Mouse (Mus musculus) ZHBTc4 (cell line): ENCODE data around the gene Hesx1.

Source experiments
- DNase-seq: peaks from one replicate; pipeline ENCODE4 v3.0.0-alpha.2; 2011; ENCODE audit warnings: low read depth, low spot score

Gene Hesx1

GRCm38 (mm10) chr14:27013658-27014057 is 19.4 kb downstream of the Hesx1 start:
- peak; percentile 32 for DNase-seq

DNA sequence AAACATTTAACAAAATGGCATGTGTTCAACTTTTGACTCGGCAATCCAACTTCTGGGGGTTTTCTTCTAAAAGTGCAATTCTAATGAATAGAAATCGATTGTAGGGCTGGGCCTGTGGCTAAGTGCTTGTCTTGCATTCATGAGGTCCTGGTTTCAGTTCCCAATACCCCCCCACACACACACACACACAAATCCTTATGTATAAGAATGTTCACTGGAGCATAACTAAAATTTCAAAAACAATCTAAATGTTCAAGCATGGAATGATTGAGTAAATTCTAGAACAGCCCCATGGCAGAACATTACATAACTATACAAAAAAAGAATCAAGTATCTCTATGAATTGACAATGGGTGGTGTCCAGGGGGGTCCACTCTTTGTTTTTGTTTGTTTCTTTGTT is 23.7 kb downstream of the Hesx1 start:
- DNase-seq: no peak

DNA sequence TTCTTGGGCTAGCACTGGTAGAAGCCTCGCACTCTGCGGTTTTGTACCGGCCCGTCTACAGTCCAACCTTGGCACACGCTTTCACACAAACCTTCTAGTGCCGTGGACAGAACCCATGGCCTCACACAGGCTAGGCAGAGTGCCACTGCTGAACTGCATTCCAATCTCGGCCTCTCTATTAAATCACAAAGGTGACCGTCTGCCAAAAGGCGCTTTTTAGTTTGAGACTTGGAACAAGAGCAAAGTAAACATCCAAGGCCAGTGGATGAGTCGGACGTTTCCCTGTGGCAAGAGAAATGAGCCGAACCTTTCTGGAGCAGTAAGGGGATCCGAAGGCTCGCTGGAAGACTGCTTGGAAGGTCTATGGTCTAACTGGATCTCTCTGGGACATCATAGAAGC is 25.6 kb downstream of the Hesx1 start:
- no peak for DNase-seq

DNA sequence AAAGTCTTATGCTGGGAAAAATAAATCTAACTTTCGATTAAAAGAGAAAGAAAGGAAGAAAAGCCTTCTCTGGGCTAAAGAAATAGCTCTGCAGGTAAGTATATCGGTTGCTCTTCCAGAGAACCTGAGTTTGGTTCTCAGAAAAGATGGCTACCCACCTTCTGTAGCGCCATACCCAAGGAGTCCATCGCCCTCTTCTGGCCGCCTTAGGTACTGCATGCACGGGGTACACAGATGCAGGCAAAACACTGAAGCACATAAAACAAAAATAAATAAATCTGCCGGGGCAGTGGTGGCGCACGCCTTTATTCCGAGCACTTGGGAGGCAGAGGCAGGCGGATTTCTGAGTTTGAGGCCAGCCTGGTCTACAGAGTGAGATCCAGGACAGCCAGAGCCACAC is 28.7 kb downstream of the Hesx1 start:
- DNase-seq: peak; percentile 91

- DNase-seq: no peak
Measured at GRCm38 (mm10) chr14:27024664-27025063, 30.4 kb downstream of the Hesx1 start.

DNA sequence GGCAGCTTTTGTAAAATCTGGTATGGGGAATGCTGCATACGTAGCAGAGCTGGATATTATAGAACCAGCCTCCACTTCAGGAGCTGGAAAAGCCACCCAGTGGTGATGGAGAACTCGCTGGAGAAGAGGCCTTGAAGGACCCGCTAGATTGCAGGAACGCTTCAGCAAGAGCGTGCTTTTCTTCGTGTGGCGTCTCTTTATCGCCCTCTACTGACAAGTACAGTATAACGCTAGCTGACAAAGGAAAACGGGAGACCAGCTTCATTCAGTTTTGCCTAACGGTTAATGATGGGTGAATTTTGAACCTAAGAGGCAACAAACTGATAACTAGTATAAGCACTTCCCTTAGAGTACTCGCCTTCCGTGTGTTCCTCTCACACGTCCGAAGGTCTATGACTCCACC is 35.6 kb downstream of the Hesx1 start:
- DNase-seq: peak; percentile 90

- DNase-seq: peak; percentile 93
Measured at GRCm38 (mm10) chr14:27031142-27031541, 36.9 kb downstream of the Hesx1 start.

- DNase-seq: no peak
Measured at GRCm38 (mm10) chr14:27037513-27037912, 43.3 kb downstream of the Hesx1 start.

DNA sequence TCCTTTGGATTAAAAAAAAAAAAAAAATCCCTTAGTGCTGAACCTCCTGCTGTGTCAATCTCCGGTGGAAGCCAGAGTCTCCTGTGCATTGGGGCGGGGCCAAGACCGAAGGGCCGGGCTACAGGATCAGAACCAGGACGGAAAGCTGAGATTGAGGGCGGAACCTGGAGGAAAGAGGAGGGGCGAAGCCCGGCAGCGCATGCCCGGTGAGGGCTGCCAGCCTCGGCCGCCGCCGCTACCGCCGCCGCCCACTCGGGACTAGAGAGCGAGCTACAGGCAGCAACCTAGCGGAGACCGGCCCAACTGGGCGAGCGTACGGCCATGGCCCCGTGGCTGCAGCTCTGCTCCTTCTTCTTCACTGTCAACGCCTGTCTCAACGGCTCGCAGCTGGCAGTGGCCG is 44.6 kb downstream of the Hesx1 start, which contains the start of gene Il17rd:
Il17rd (plus strand) TSS at position 159 of the 400 bp plus-strand sequence.
- DNase-seq: peak; percentile 98

DNA sequence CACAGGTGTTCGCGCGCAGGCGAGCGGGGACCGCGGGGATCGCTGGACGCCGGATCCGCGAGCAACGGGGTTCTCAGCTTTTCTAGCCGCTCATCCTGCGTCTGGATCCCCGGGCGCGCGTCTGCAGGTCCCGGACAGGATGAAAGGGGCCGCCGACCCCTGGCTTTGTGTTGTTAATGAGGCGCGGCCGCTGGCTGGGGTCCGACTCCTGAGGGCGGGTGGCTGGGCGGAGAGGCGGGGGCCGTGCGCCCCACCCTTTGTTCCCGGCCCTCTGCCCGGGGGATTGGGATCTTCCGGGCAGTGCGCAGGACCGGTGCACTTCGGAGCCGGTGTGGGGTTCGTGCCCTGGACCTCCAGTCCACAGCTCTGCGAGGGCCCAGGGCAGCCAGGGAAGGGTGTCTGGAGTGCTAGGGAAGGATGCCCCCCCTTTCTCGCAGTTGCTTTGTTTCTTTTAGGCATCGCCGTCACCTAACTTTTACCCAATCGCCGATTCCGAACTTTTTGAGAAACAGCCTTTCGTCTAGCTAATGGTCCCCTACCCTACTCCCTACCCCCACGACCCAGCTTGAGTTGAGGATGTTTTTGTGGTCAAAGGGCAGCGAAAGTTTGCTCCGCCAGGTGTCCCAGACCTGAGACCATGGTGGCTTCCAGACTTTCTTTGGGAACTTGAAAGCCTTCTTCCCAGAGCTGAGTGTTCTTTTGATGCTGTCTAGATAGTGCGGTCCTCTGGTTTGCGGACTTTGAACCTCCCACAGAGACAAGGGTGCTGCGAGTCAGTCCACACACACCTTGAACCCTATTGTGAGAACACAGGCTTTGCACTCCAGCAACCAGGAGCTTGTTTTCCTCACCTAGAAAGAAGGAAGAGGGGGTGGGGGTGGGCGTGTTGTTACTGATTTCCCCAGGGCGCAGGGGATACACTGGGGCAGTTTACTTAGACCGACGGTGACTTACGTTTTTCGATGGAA is 45.3 kb downstream of the Hesx1 start:
- DNase-seq: peak; percentile 95

- DNase-seq: no peak
Measured at GRCm38 (mm10) chr14:27040451-27040850, 46.2 kb downstream of the Hesx1 start.

DNA sequence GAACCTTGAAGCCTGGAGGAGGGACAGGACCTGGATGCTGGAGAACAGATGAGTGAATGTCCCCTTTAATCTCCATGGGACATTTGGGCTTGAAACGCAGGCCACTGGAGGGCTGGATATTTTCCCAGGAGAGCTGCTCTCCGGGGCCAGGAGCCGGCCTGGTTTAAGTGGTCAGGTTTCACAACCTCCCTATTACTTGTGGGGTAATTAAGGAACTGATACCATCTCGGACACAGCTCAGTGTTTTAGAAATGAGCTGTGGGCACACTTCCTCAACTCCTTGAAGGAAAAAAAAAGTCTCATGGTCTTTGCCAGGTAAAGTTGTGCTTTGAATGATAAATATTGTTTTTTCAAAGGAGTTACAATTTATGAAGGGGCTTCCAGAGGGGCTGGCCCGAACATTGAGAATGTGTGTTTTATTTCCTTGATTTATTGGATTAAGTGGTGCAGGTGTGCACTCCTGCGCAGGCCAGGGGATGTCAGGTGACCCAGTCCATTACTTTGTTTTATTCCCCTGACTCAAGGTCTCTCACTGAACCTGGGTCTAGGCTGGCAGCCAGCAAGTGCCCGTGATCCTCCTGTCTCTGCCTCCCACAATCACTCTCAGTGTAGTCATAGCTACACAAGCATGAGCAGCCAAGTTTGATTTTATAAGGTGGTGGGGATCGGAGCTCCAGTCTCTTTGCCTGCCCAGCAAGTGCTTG is 48.2 kb downstream of the Hesx1 start:
- DNase-seq: no peak

DNA sequence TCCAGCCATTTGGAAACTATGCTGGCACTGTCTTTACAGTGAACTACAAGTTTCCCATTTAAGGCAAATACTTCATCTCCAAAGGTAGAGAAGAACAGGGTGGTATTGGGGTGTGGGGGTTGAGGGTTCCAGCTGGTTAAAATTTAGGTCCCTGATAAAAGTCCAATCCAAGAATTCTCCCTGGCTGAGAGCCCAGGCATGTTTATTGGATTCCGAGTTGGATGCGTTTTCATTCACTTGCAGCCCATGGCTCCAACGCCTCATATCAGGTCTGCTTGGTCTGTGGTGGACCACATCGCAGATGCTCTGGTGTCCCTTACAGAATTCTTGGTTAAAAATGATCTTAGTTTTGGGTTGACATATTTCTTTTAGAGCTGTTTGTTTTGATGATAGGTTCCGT is 49.2 kb downstream of the Hesx1 start:
- no peak for DNase-seq

DNA sequence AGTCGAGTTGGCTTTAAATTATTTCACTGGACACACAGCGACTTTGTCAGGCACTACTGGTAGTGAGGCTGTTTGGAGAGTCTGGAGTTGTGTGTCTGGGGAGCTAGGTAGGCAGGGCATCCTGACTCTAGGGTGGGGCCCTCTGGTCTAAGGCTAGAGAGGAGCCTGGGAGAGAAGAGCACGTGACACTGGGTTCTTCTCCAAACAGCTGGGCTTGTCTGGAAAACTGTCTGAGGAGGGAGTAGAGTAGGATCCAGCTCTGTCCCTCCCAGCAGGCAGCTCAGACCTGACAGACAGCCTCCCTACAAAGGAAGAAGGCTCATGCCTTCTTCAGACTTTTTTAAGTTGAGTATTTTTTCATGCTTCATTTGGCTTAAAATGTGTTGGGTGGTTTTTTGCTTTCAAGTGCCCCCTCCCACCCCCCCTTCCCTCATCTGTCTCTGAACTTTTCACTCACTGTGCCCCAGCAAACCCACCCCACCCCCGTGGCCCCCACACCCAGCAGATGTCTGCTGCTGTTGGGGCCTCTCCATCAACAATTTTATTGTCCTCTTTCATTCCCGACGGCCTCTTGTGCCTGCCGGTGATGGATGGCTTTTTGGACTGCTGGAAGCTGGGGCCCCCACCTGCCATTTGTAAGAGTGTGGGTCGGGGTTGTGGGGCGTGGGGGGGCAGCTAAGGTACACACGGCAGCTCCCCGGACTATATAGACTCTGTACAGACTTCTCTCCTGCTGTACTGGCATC is 50.2 kb downstream of the Hesx1 start:
- peak; percentile 89 for DNase-seq

DNA sequence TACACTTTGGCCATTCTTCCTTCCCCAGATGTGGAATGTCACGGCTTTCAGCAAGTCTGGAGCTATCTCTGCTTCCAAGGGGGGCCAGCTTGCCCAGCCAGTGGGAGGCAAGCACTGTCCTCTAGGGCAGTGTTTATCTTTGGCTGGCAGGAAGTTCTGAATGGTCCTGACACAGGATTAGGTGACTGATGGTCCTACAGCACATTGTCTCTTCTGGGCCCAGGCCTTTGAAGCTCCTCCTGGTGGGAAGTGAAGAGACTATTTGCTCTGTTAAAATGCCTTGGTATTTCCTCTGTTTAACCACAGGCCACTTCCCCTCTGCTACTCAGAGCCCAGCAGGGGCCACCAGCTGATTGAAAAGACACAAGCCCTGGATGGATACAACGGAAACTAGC is 50.7 kb downstream of the Hesx1 start:
- DNase-seq: peak; percentile 69

DNA sequence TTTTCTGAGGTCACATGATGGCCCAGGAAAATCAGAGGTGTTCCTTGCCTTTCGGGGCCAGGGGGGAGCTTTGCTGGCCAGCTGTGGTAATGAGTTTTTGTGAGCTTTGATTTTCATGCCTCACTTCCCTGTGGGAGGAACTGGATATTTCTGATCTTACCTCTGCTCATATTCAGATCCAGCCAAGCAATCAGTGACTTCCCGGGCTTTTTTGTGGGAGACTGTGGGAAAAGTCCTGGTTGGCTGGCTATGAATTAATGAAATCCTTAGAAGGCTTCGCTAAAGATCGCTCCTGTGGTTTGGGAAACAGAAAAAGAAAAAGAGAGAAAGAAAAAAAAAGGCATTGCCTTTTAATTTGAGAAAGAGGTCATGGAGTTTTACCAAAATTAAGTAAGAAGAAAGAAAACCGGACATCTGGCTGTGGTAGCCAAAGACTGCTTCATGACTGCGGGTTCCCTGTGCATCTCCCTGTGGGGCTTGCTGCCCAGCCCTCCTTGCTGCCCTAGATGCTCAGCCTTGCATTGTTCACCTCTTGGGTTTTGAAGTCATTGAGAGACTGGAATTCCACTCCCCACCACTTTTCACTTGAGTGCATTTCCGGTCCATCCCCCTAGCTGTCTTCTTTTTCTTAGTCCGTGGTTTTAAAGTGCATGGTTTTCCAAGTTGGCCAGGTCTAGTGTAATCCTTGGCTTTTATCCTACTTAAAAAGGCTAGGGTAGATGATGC is 54.2 kb downstream of the Hesx1 start:
- DNase-seq: peak; percentile 61

DNA sequence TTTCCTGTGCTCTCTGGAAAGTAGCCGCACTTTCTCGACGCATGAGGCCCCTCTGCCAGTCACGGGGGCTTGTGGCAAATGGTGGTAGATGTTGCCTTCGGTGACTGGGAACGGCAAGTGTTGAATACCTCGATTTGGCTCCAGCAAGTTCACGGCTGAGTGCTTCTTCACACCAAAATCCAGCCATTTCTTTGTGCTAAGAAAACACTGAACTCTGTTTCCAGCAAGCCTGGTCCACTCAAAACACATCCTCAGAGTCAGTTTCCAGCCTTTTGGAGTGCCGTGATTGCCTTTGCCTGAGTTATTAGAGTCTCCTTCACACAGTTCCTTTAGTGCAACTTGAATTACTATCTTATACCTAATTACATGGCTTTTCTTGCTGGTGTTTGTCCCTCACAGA is 55.8 kb downstream of the Hesx1 start:
- DNase-seq: no peak

DNA sequence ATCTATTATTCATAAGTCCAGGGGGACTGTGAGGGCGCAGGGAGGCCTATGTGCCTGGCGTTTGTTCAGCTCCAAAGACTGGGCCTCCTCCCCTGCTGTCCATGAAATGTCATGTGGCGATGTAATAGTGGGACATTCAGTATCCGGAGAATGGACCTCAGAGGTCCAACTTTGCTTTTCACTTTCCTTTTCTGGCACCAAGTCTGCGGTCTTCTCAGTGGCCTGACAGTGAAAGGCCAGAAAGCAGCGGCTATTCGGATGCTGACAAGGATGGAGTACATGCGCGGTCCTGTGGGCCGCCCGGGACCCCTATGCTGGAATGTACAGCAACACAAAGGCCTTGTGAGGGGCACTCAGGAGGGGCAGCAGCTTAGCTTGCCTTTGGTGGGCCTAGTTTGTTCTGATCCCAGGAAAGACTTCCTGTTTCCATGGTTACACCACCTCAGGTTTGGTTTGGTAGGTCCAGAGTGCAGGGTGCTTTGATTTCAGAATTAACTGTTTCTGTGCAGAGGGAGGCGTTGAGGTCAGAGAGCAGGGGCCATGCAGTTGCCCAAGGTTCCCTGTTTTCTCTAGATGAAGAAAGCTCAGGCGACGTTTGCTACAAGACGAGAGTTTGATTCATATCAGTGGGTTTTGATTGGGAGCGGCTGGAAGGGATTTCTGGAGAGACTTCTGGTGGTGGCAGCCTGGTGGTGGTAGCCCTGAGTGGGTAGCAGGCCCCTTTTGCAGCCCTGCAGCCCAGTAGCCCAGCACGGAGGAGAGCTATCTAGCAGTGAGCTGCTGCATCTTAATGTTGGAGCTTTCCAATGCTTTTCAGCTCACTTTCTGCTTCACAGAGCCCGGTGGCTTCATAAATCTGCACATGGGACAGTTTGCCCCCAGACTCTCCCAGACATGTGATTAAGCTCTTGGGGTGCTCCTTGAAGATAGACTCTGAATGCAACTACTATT is 56.6 kb downstream of the Hesx1 start:
- DNase-seq: no peak

DNA sequence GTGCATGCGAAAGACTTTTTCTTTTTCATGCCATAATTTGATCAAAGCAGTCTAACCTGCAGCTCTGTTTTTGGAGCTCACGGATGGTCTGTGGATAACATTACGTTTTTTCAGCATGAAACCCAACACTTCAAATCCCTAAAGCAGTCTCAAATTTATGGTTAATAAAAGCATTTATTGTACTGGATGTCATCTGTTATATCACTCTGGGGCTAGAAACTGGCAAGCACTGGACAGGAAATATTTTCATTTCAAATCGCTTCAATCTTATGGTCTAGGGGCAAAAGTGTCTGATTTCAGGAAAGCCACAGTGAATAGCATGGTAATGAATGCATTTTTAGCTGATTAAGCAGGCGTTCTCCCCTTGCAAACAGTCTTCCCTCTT is 57.3 kb downstream of the Hesx1 start:
- DNase-seq: no peak
